Mouse (Mus musculus): Measurements from ENCODE around the gene Fcmr. TPM values are rescaled to one million over a fixed set of nuclear protein-coding genes. Genes with fewer than 3 reads are reported as not detected.

Gene Fcmr
- total RNA-seq (2017), result 429 and 440 TPM in 2 replicates

DNA sequence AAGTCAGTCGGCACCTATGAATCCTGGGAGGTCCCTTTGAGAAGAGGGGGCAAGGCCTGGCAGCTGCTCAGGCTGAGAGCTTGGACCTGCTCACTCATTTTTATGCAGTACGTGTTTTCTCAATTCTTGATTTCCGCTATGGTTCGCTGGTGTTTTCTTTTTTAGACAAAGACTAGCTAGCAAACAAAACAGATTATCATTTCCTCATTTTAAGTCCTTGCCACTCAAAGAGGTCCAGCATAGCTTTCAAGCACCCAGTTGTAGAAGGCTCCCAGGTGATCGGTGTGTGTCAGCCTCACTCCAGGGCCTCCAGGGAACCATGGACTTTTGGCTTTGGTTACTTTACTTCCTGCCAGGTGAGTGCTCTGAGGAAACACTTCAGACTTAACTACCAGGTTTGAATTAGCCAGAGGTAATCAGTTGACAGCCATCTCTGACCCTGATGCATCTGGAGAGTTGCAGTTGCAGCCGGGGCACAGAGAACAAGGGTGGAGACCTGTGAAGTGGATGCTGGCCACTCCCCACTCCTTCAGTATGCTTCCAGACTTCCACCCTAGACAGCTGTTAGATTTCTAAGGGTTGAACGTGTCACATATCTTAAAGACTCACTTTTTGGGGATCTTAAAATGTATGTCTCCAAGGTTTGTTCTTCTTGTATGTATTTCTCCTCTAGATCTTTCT is at the start of gene Fcmr:
TSS of gene Fcmr (plus strand) at position 129 of the 681 bp plus-strand sequence.
- ATAC-seq (ENCODE audit: extremely low read depth, insufficient number of reproducible peaks, low FRiP score, poor library complexity, severe bottlenecking), result peak; percentile 30; the same call in 1 of the 2 replicates

GRCm38 (mm10) chr1:130819737-130820136 is 45.7 kb upstream of the Fcmr start:
- no peak for ATAC-seq (ENCODE audit: extremely low read depth, insufficient number of reproducible peaks, low FRiP score, poor library complexity, severe bottlenecking)

GRCm38 (mm10) chr1:130820316-130821148 is 44.9 kb upstream of the Fcmr start:
- ATAC-seq (ENCODE audit: extremely low read depth, insufficient number of reproducible peaks, low FRiP score, poor library complexity, severe bottlenecking), result peak; percentile 77

- no peak for ATAC-seq (ENCODE audit: extremely low read depth, insufficient number of reproducible peaks, low FRiP score, poor library complexity, severe bottlenecking)
These were observed 44.4 kb upstream of the Fcmr start for GRCm38 (mm10) chr1:130821149-130821471.

DNA sequence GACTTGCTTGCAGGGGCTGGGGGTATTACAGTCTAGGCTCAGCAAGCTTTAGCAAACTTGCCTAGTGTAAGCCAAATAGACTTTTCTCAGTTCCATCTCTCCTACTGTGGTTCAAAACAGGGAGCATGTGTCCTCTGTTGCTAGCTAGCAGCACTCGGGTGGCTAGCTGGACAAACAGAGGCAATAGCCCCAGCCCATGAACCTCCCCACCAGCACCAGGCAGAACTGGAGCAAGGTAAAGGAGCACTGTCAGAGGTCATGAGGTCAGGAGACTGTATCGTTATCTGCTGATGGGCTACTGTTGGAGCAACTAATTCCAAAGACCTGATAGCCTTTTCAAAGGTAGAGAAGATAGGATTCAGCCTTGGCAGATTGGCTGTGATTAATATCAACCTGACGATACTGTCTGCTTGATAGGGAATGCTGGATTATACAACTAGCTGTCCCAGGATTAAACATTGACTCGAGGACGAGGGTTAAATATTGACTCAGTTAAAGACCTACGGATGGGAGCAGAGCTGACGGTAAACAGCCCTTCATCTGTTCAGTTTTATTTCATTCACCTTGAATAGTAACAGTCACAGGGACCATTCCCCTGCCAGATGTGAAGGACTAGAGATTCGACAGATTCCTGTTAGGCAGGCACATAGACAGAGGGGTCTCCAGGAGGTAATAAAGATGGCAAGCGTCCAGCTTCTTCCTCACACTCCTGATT is 43.4 kb upstream of the Fcmr start:
- no peak for ATAC-seq (ENCODE audit: extremely low read depth, insufficient number of reproducible peaks, low FRiP score, poor library complexity, severe bottlenecking)

GRCm38 (mm10) chr1:130826448-130826847 is 39.0 kb upstream of the Fcmr start, which contains the start of gene Pigr:
TSS of gene Pigr (plus strand) at chr1:130826684.
- ATAC-seq (ENCODE audit: extremely low read depth, insufficient number of reproducible peaks, low FRiP score, poor library complexity, severe bottlenecking), result no peak

DNA sequence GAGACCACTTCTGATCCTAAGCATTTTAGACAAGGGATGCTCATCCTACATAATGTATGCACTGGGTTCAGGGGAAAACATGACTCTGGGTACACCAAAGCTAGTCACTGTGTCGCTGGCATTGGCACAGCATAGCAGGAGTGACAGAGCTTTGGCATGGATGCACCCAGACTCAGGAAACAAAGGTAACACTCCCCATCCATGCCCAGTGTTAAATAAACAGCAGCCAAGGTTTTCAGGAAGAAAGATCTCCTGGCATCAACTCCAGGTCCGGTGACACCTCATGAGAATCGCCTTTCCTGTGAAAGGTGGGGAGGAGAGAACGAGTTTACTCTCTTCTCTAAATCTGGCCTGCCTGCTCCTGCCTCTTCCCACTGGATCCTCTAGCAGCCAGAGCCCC is 36.8 kb upstream of the Fcmr start:
- ATAC-seq (ENCODE audit: extremely low read depth, insufficient number of reproducible peaks, low FRiP score, poor library complexity, severe bottlenecking), result no peak

GRCm38 (mm10) chr1:130829906-130830830 is 35.3 kb upstream of the Fcmr start:
- no peak for ATAC-seq (ENCODE audit: extremely low read depth, insufficient number of reproducible peaks, low FRiP score, poor library complexity, severe bottlenecking)

GRCm38 (mm10) chr1:130832230-130833149 is 33.0 kb upstream of the Fcmr start:
- no peak for ATAC-seq (ENCODE audit: extremely low read depth, insufficient number of reproducible peaks, low FRiP score, poor library complexity, severe bottlenecking)

DNA sequence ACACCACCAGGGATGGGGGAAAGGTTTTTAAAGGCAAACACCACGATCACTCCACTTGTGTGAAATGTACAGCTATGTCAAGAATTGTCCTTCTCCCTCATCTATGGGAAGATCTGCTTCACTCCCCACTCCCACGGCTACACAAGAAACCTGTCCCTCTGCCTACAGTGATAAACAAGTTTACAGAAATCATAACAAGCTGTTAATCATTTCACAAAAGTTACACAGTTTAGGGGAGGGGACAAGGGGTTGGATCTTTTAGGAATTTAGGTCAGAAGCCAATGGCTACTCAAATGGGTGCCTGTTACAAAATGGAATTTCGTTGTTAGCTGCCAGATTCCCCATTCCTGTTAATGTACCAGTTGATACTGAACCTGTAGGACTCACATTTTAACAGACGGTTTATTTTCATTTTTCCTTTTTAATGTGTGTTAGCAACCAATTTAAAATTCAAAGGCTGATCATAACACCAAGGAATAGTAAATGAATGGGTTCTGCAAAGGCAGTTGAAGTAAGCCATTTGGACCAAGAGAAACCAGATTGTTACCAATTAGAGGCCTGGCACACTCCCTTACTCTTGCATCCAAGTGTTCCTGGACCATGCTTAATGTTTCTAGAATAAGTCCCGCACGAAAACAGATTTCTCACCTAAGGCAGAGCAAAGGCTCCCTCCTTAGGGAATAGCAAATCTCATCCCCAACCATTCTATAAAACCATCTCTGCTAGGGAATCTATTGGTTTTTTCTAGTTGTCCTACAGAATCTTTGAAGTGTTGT is 30.1 kb upstream of the Fcmr start:
- ATAC-seq (ENCODE audit: extremely low read depth, insufficient number of reproducible peaks, low FRiP score, poor library complexity, severe bottlenecking), result no peak

DNA sequence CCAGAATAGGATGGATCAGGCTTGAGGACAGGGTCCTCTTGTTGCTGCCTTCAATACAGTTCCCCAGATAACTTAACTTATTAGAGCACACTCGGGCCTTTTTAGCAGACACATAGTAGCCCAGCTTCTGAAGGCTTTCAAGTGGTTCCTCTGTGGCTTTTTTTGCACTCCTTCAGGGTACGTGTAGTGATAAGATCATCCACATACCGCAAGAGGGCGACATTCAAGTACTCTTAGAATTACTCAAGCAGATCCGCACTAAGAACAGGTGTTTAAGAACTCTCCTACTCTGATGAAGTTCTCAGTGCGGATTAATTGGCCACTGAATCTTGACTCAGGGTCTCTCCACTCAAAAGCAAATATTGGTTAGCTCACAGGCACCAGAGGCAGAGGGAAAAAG is 27.2 kb upstream of the Fcmr start:
- ATAC-seq (ENCODE audit: extremely low read depth, insufficient number of reproducible peaks, low FRiP score, poor library complexity, severe bottlenecking), result peak; percentile 86

- ATAC-seq (ENCODE audit: extremely low read depth, insufficient number of reproducible peaks, low FRiP score, poor library complexity, severe bottlenecking), result no peak
These were observed 24.7 kb upstream of the Fcmr start for GRCm38 (mm10) chr1:130840599-130841379.

GRCm38 (mm10) chr1:130841621-130842020 is 23.8 kb upstream of the Fcmr start:
- ATAC-seq (ENCODE audit: extremely low read depth, insufficient number of reproducible peaks, low FRiP score, poor library complexity, severe bottlenecking), result no peak

DNA sequence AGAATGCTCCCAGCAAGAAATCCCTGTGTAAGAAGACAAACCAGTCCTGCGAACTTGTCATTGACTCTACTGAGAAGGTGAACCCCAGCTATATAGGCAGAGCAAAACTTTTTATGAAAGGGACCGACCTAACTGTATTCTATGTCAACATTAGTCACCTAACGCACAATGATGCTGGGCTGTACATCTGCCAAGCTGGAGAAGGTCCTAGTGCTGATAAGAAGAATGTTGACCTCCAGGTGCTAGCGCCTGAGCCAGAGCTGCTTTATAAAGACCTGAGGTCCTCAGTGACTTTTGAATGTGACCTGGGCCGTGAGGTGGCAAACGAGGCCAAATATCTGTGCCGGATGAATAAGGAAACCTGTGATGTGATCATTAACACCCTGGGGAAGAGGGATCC is 21.0 kb upstream of the Fcmr start:
- no peak for ATAC-seq (ENCODE audit: extremely low read depth, insufficient number of reproducible peaks, low FRiP score, poor library complexity, severe bottlenecking)

GRCm38 (mm10) chr1:130849530-130850214 is 15.8 kb upstream of the Fcmr start:
- ATAC-seq (ENCODE audit: extremely low read depth, insufficient number of reproducible peaks, low FRiP score, poor library complexity, severe bottlenecking), result no peak

DNA sequence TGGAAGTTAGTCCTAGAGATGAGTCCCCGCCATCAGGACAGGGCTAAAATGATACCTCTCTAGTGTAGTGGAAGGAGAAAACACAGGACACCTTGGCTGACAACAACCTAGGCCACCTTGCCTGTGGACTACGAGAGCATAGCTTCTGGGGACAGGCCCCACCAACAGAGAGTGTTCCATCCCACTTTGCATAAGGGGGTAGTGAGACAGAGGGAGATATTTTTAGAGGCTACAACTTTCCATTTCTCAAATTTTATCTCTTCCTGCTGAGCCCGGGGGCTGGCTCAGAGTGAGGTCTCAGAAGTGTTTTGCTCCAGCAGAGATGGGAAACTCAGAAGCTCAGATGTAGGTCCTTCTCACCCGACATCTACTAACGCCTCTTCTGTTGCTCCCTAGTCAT is 15.1 kb upstream of the Fcmr start:
- peak; percentile 72 for ATAC-seq (ENCODE audit: extremely low read depth, insufficient number of reproducible peaks, low FRiP score, poor library complexity, severe bottlenecking)
